Mouse (Mus musculus) kidney, adult 9 months (tissue): Measurements from ENCODE around the gene Trip10.
"Not testable (repeated sequence)": the region's sequence is repeated elsewhere in the genome, so short reads cannot be mapped to it uniquely, and the experiment has no call there.

ENCODE experiments used
- DNase-seq: peaks from one replicate; pipeline ENCODE4 v3.0.0; 2022

The Trip10 gene

DNA sequence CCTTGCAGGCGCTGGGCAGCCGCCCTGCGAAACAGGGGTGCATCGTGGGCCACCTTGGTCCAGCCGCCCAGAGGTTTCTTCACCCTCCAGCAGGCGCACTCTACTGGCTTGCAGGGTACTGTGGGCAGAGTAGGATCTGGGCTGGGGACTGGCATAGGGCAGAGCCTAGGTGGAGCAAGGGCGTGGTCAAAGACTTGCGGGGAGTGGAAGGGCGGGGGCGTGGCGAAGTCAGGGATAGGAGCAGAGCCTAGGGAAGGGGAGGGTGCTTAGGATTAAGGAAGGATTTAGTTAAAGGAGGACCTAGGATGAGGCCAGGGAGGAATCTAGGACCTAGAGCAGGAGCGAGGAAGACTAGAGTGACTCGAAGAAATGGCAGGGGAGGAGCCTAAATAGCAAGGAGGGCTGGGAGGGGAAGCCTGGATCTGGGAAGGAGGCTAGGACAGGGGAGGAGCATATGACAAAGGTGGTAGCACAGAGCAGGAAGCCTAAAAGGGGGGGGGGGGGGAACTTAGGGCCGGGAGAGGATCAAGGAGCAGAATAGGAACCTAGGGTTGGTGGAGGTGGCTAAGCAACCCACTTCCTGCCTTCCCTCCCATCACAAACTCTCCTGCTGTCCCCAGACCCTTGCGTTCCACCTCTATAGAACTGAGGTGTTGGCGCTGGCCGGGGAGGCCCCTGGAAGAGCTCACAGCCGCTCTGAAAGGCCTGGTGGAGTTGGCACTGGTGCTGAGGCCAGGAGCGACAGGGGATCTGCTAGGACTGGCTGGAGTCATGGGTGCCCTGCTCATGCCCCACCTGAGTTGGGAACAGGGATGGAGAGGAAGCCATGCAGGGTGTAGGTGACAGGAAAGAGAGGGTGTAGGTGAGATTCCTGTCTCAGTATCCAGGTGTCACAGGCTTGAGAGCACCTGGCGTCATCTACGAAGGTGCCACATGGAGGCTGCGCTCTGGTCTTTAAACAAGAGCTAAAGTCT lies 16.0 kb downstream of the Trip10 start:
- peak; percentile 94 for DNase-seq

DNA sequence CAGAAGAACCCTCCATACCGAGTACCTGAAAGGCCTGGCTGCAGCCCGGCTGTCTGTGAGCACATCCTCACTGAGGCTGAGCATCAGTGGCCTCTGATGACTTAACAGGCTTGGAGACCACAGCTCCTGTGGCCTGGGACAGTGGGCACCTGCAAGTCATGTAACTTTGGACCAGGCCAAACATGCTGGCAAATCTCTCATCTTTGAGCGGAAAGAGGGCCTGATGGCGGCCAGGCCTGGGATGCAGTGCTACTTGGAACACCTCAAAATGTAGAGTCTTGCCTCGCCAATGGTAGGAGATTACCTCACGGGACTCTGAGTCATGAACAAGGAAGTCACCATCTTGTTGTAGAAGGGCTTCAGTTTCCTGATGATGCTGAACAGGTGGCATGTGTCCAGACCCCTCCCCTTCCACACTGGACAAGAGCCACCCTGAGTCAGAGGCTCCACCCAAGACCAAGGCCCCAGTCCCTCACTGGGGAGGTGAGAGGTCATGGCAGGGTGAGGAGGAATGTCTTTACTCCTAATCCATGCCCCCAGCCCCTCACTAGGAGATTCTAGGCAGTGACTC lies 18.4 kb downstream of the Trip10 start:
- DNase-seq: no peak

DNA sequence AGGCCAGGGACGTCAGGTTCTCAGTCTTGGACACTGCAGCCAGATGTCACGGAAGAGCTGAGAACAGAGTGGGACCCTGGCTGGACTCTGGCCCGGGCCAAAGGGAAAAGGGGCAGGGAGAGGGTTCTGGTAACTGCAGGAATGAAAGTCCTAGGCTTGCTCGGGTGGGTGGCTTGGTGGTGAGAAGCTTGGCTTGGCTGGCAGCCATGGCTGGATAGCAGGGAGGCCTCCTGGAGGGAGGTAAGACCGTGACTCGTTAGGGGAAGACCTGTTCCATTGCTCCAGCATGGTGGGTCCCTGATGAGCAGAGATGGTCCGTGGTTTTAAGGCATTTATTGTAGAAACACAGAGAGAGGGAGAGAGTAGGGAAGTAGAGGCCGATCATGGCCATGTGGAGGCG lies 22.0 kb downstream of the Trip10 start:
- no peak for DNase-seq

DNA sequence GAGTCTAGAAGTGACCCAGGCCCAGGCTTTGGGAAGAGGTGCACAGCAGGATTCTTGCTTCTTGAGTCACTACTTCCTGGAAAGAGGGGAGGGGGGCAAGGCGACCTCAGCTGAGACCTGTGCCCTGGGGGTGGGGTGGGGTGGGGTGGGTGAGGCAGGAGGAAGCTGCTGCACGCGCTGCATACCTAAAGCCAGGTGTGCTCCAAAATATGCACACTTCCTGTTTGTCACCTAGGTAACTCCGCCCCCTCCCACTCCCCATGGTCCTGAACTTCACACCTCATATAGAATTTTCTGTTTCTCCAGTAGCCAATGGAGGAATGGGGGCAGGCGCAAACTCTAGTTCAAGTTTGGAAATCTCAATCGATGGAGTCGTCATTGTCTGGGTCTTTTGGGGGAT lies 24.6 kb downstream of the Trip10 start:
- no peak for DNase-seq

DNA sequence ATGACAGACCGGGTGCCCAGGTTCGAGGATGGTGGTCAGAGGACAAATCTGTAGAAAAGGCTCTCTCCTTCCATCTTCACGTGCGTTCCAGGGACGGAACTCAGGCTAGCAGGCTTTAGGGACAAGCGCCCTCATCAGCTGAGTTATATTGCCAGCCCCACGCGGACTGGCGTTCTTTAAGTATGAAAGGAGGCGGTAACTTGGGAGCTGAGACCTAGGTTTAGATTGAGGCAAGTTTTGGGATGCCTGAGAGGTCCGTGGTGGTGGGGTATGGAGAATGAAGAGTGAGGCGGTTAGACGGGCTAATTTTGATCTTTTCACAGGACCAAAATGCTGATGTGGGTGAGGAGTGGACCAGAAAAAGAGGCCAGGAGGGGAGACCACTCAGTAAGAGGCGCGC lies 25.4 kb downstream of the Trip10 start:
- no peak for DNase-seq

DNA sequence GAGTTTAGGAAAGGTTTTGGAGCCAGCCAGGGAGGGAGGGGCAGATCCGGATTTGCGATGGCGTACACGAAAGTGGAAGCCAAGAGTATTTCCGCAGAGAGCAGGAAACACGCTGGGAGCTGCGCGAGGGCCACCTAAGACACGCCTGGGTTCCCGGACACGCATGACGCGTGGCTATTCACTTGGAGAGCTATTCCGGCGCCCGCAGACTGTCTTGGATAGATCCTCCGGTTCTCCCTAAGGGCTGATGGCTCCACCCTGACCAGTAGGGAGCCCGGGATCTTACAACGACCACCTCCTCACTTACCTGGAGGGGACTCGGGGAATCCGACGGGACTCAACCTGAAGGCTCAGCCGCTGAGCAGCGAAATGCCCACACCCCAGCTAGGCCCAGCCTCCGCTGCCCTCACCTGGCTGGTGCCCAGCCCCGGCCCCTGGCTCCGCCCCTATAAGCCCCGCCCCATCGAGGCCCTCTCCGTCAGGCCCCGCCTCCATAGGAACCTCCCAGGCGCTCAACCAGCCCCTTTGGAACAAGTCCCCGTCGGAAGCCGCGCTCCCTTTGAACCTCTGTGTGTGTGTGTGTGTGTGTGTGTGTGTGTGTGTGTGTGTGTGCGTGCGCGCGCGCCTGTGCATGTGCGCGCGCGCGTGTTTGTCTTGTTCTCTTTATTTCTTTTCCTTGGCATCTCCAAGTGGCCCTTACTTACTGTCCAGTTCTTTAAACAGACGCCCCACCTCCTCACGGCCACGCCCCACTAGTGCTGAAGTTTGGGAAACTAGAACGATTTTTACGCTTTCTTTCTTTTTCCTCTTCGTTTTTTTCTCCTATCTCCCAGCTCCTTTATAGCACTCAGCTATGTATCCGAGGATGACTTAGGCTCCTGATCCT lies 26.1 kb downstream of the Trip10 start:
- DNase-seq: peak; percentile 94

DNA sequence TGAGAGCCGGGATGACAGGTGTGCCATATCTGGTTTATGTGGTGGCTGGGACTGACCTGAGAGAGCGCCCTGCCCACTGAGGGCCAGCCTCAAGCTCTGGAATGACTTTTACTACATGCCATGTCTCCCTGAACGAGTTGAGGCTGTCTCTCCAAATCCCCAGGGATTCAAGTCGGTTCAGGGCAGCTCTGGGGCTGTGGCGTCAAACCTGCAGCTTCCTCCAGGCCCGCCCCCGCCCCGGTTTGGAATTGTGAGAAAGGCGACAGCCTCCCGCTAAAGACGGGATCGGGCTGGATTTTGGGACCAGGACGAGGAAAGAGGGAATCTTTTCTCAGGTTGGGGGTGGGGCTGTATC lies 26.7 kb downstream of the Trip10 start:
- DNase-seq: no peak

DNA sequence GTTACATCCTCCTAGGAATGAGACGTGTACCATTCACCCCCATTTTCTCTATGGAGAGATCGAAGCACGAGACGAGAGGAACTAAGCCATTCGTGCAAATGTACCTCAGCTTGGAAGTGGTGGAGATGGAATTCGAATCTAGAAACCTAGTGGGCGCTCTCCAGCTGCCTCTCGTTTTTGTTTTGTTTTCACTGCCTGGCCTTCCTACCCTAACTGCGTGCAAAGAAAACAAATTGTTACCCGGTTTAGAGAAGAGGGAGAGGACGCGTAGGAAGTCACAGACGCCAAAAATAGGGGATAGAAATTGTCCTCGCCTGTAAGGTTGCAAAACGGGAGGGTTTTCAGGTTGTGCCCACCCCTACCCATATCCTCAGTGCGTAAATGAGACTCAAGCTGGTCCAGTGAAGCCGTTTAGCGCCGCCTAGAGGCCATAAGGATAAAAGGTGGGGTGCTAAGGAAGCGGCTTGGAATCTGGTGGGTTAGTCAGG lies 27.4 kb downstream of the Trip10 start:
- DNase-seq: peak; percentile 86

DNA sequence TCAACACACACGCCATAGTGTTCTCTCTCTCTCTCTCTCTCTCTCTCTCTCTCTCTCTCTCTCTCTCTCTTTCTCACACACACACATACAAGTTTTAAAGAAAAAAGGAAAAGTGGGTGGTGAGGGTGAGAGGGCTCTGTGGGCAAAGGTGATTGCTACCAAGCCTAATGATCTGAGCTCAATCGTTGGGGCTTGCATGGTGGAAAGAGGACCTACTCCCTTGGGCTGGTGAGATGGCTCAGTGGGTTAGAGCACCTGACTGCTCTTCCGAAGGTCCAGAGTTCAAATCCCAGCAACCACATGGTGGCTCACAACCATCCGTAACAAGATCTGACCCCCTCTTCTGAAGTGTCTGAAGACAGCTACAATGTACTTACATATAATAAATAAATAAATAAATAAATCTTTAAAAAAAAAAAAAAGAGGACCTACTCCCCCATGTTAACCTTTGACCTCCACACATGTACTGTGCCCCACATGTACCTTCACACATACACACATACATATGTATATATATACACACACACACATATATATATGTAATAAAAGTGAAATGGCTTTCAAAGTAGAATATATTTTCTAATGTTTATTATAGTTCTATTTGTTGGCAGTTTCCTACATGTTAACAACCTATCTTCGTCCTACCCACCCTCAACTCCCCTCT lies 28.5 kb downstream of the Trip10 start:
- not testable (repeated sequence) for DNase-seq

DNA sequence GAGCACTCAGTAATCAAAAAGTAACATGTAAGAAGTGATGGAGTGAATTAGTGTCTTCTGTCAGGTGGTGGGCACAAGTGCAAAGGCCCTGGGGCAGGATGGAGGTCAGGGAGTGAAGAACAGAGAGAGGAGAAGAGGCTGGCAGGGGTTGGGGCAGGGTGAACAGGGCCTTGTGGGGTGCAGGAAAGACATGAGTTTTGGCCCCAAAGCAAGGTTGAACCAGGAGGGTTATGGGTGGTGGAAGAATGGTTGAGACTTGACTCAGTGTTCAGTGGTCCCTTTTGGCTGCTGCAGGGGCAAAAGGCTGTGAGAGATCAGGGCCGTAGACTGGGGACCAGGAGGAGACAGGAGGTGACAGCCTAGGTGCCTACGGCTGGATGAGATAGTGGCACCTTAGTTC lies 29.3 kb downstream of the Trip10 start:
- no peak for DNase-seq

DNA sequence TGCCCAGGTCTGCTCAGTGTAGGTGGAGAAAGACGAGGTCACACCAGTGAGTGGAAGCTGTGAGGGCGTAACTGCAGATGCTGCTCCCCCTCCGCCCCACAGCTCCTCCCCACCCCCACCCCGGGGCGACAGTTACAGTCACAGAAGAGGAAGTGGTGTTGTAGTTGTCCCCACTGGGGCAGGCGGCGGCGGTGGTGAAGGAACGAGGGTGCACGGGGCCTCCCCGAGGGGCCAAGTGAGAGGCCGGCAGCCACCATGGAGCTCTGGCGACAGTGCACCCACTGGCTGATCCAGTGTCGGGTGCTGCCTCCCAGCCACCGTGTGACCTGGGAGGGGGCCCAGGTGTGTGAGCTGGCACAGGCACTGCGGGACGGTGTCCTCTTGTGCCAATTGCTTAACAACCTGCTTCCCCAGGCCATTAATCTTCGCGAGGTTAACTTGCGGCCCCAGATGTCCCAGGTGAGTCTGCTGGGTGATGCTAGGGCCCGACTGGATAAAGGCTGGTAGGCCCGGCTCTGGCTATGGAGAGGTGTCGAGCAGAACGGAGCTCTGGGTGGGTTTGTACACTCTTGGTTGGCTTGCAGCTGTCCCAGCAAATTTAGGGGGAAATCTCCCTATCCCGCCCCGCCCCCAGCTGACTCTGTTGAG lies 29.8 kb downstream of the Trip10 start, which contains the start of gene Vav1:
Gene Vav1, plus strand, starts transcription at position 158 of the 648 bp plus-strand sequence.
- no peak for DNase-seq

DNA sequence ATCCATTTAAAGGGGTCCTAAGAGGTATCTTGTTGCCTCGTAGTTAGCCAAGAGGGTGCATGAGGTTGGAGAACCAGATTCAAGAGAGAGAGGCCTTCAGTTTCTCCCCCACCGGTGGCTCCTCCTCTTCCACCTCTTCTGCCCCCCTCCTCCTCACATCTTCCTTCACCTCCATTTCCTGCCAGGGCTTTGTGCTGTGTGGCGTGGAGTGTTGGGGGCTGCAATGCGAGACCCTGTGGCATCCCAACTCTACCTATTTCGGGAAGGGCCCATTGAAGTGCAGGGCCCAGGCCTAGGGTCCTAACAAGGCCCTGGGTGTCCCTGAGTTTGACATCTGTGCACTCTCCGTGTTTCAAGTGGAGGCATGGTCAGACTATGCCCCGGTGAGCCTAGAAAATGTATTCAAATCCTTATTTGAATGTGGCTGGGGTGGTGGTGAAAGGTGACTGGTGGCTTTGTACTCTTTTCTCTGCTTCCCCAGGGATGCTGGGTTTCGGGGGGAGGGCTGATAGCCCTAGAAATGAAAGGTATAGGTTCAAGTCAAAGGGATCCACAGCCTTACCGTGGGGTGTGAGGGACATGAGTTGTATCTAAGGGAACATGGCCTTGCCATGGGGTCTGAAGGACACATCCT lies 30.5 kb downstream of the Trip10 start:
- no peak for DNase-seq

DNA sequence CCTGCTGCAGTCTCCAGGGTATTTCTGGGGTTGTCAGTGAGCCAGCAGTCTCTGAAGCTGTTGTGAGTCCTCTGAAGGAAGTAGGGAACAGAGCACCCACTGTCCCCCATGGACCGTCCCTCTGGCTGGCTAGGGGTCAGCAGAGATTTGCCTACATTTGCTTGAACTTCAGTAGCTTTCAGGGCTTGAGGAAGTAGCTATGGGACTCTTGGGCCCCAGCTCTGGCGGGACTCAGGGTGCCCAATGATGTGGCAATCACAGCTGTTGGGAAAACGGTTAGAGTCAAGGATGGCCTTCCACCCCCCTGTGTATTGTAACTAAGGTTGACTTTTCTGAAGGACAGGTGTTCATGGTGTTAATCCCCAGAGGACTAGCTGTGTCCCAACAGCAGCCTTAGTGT lies 31.2 kb downstream of the Trip10 start:
- no peak for DNase-seq

DNA sequence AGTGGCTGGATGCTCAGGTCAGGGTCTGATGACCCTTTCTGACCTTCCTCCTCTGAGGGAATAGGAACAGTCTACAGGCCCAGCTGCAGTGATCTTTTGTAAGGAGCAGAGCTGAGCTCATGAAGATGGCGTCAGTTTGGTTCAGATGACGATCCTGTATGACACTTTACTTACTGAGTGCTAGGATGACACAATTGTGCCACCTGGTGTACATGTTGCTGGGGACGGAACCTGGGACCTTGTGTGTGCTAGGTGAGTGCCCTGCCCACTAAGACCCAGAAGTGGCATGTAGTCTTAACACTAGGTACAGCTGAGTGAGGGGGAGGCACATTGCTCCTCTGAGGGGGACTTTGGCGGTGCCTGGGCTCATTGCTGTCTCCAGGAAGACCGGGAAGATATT lies 34.7 kb downstream of the Trip10 start:
- DNase-seq: no peak

DNA sequence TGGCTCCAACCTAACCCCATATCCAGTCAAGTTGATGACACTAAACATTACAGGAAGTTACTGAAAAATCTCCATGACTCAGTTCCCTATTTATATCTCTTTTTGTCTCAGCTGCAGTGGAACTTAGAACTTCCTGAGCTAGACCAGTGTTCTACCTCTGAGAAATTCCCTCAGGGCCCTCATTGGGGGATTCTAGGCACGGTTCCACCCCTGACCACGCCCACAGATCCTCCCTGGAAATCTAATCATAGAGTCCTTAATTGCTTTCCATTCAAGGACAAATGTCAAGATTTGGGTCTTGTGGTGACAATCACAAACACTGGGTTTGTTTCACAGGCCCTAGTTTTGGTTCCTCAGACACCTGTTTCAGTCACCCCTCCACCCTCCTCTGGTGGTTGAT lies 35.8 kb downstream of the Trip10 start:
- no peak for DNase-seq

DNA sequence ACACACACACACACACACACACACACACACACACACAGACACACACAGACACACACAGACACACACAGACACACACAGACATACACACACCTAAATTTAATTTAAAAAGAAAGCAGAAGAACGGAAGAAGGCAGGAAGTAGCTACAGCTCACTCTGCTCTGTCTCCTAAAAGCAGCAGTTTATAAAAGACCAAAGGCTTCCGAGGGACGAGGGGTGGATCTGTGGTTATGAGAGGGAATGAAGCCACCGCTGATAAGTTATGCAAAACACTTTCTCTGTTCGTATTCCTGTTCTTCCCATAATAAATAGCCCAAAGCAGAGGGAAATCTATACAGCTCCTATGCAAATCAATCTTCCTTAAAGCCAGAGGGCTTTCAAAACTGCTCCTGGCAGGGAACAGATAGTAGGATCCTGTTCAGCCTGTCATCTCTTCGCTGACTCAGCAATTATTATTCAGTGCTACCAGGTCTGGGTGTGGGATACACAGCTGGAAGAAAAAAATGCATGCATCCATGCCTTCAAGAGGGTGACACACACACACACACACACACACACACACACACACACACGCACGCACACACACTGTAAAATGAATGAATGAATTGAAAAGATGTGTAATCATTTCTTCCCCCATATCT lies 37.6 kb downstream of the Trip10 start:
- DNase-seq: no peak

DNA sequence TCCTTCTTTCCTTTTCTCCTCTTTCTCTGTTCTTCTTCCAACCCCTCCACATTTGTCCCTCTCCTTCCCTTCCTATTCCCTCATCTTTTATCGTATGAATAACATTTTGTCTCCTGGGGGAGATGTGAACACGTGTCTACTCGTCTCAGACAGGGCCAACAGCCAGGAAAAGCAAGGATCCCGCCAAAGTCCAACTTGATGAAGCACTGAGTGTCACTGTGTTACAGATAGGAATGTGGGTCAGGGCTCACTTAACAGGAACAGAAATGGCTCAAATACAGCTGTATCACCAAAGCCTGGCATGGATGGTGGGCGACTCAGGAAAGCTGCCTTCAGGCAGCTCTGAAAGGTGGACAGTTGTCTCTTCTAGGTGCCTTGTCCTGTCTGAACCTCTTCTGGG lies 40.0 kb downstream of the Trip10 start:
- DNase-seq: no peak

DNA sequence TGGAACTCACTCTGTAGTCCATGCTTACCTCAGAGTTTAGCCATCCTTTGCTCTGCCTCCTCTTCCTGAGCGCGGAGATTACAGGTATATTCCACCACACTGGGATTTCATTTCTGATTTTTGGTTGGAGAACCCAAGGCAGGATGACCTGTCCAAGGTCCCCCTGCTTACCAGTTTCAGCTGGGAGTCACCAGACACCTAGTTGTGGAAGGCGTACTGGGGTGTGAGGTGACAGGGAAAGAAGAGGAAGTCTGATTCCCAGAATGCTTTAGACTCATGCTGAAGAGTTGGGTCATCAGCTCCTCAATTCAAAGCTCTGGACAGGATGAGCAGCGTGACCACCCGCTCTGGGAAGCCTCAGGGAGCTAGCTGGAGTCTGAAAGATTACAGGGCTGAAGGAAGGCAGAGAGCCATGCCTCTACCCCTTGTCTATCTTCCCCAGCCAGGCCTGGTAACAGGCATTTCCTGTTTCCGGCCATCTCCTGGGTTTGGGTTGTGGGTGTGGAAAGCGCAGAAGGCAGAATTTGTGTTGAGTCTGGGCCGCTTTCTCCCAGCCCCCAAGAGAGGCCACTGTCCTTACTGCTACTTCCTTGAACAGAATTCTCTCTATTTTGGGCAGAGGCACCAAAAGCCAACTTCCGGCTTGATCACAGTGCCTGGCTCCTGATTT lies 40.9 kb downstream of the Trip10 start:
- no peak for DNase-seq

DNA sequence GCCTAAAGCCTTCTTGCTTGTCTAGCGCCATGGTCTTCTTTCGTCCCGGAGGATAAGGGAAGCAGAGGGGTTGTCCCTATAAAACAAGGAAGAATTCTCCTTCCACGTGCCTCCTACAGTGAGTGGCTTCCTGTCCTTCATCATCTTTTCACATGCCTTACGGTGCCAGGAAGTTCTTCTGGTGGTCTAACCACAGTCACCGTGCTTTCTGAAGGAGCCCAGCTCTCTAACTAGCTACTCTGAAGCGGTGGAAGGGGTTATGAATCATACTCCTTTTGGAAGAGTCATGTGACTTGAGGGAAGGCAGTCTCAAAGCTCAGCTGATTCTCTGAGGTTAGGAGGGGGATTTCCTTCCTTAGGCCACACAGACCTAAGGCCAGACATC lies 41.4 kb downstream of the Trip10 start:
- DNase-seq: no peak

DNA sequence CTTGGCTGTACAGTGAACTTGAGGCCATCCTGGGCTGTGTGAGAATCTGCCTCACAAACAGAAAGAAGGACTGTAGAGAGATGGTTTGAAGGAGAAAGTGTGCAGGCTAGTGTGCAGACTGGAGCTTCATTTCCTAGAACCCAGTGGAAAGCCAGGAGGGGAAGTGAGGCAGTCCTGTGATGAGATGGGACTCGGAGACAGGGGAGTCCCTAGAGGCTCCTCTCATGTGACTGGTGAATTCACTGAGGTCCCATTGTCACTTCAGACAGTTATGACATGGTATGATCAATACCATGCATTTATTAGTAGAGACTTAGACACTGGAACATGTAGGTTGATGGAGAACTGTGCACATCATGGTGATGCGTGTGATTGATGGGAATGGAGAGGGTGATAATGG lies 43.0 kb downstream of the Trip10 start:
- no peak for DNase-seq

DNA sequence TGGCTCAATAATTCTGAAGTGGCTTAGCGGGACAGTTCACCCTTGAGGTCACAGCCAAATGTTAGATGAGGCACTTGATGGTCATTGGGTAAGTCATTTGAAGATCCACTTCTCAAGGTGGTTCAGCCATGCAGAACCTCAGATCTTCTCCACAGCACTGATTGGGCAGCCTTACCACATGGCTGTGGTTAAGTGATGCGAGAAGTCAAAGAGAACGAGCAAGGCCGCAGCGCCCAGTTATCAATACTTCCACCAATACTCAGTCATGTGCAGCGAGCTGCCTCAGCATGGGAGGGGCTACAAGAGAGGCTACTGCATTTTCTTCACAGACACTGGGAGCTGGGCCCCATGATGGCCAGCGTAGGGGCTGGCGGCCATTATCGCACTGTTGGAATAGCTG lies 43.7 kb downstream of the Trip10 start:
- no peak for DNase-seq
